Mouse (Mus musculus): ENCODE measurements around the gene Ch25h.

DNA sequence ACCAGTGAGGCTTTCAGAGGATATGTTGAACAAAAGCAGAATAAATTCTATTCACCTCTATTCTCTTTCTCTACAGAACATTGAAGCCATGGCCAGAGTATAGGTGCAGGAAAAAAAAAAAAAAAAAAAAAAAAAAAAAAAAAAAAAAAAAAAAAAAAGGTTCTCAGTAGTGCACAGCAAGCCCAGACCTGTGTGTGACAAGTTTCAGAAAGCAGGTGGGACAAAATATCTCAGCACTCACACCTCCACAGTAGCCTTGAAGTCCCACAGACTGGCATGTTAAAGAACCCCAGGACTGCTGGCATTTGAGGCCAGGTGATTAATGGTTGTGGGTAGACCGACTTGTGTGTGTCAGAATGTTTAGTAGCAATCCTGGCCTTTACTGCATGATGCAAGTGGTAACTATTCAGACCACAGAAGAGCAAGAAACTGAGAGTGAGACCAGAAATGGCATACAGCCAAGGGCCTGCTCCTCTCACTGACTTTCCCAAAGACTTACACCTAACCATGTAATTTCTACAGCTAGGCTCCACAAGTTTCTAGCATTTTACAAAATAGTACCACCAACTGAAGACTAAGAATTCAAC is 24.1 kb downstream of the Ch25h start:
- no peak for TF ChIP-seq CTCF (conservative IDR thresholded peaks at IDR 0.05; ENCODE audit: low read length)
- TF ChIP-seq POU5F1 (IDR thresholded peaks at IDR 0.05; ENCODE audit: borderline replicate concordance, low read length) = no peak

All from E14TG2a.4 (cell line).